Mouse (Mus musculus): ENCODE measurements around the gene Aldh1a2. TPM values are rescaled to one million over a fixed set of nuclear protein-coding genes. Genes with fewer than 3 reads are reported as not detected.

The Aldh1a2 gene
- polyA plus RNA-seq, 1 experiment, result 0.56 TPM

DNA sequence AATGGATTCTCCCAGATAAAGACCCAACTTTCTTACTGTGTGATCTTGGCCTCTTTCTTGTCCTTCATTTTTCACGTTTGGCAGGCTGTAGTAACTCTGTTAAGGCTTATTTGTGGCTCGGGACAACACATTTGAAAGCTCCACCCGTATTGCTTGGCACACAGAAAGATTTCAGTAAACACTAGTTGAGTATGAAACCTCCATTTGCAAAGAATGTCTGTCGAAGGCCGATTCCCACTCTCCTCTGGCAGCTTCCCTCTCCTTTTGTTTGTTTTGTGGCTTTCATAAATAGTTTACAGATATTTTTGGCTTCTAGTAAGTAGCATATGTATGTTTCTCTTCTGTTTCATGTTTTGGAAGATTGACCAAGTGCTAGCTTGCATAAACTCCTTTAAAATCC, 54.1 kb downstream of the Aldh1a2 start:
- no peak overlapping the region for H3K27ac ChIP-seq (ENCODE audit: insufficient read depth, low read length)
- no peaks in the 10 kb centered on the region for H3K36me3 ChIP-seq (ENCODE audit: control insufficient read depth, insufficient read depth, low read length)
- H3K4me1 ChIP-seq (ENCODE audit: control insufficient read depth, insufficient read depth, insufficient read length), result no peaks in the 10 kb centered on the region
- H3K4me3 ChIP-seq (ENCODE audit: extremely low read depth, insufficient read depth, insufficient read length), result no peak overlapping the region
- no peaks in the 10 kb centered on the region for H3K27me3 ChIP-seq (ENCODE audit: control insufficient read depth, insufficient read depth, low read length)
- TF ChIP-seq CTCF (IDR thresholded peaks at IDR 0.05; ENCODE audit: extremely low read depth, insufficient read depth, insufficient read length, insufficient replicate concordance) (no peak), POLR2A (IDR thresholded peaks at IDR 0.05; ENCODE audit: low read depth, low read length) (no peak)
- no peak for DNase-seq (ENCODE audit: low read depth in 1 of 2, low spot score in 2 of 2)
- 80% methylated on average over 5 of the region's 5 CpGs for WGBS

- DNase-seq (ENCODE audit: low read depth in 1 of 2, low spot score in 2 of 2), result no peak
These were observed 54.6 kb downstream of the Aldh1a2 start for GRCm38 (mm10) chr9:71270205-71270604.

DNA sequence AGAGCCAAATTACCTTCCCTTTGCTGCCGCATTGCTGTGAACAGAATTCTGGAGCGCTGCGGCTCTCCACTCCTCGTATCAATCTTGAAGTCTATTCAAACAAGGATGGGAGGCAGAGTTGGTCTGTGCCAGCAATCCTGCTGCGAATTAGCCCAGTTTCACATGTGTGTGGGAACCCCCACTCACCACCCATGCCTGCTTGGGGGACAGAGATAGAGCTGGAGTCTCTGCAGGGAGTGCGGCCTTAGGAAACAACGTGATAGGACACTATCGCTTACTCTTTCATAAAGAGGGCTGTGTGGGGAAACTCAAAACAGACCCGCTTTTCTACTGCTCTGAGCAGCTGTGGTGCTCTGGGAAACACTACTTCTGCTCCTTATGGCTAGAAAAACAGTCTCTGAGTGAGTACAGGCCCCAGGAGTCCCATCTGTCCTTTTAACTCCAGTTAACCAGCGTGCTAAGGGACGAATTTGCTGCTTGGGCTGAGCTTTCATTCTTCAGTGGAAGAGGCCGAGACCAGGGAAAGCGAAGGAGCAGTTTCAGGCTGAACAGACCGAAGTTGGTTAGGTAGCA, 60.6 kb downstream of the Aldh1a2 start:
- no peaks in the 10 kb centered on the region for H3K27me3 ChIP-seq (ENCODE audit: control insufficient read depth, insufficient read depth, low read length)
- no peak for DNase-seq (ENCODE audit: low read depth in 1 of 2, low spot score in 2 of 2)
- H3K4me3 ChIP-seq (ENCODE audit: extremely low read depth, insufficient read depth, insufficient read length), result no peak overlapping the region
- no peak overlapping the region for H3K27ac ChIP-seq (ENCODE audit: insufficient read depth, low read length)
- TF ChIP-seq CTCF (IDR thresholded peaks at IDR 0.05; ENCODE audit: extremely low read depth, insufficient read depth, insufficient read length, insufficient replicate concordance), result no peak
- no peak for TF ChIP-seq POLR2A (IDR thresholded peaks at IDR 0.05; ENCODE audit: low read depth, low read length)
- 89% methylated on average over 14 of the region's 14 CpGs for WGBS
- no peaks in the 10 kb centered on the region for H3K36me3 ChIP-seq (ENCODE audit: control insufficient read depth, insufficient read depth, low read length)
- no peaks in the 10 kb centered on the region for H3K4me1 ChIP-seq (ENCODE audit: control insufficient read depth, insufficient read depth, insufficient read length)

More at GRCm38 (mm10) chr9:71270205-71270604, 54.6 kb downstream of the Aldh1a2 start:
- 79% methylated on average over 3 of the region's 3 CpGs for WGBS
- Histone ChIP-seq H3K4me1 (ENCODE audit: control insufficient read depth, insufficient read depth, insufficient read length) (no peaks in the 10 kb centered on the region), H3K27me3 (ENCODE audit: control insufficient read depth, insufficient read depth, low read length) (no peaks in the 10 kb centered on the region), H3K4me3 (ENCODE audit: extremely low read depth, insufficient read depth, insufficient read length) (no peak overlapping the region), H3K27ac (ENCODE audit: insufficient read depth, low read length) (no peak overlapping the region), H3K36me3 (ENCODE audit: control insufficient read depth, insufficient read depth, low read length) (no peaks in the 10 kb centered on the region)
- TF ChIP-seq CTCF (IDR thresholded peaks at IDR 0.05; ENCODE audit: extremely low read depth, insufficient read depth, insufficient read length, insufficient replicate concordance), result no peak
- no peak for TF ChIP-seq POLR2A (IDR thresholded peaks at IDR 0.05; ENCODE audit: low read depth, low read length)

- no peaks in the 10 kb centered on the region for H3K27me3 ChIP-seq (ENCODE audit: control insufficient read depth, insufficient read depth, low read length)
- no peaks in the 10 kb centered on the region for H3K36me3 ChIP-seq (ENCODE audit: control insufficient read depth, insufficient read depth, low read length)
- H3K4me3 ChIP-seq (ENCODE audit: extremely low read depth, insufficient read depth, insufficient read length), result no peak overlapping the region
- no peak overlapping the region for H3K27ac ChIP-seq (ENCODE audit: insufficient read depth, low read length)
- TF ChIP-seq POLR2A (IDR thresholded peaks at IDR 0.05; ENCODE audit: low read depth, low read length) (no peak), CTCF (IDR thresholded peaks at IDR 0.05; ENCODE audit: extremely low read depth, insufficient read depth, insufficient read length, insufficient replicate concordance) (no peak)
- DNase-seq (ENCODE audit: low read depth in 1 of 2, low spot score in 2 of 2), result no peak
- no peaks in the 10 kb centered on the region for H3K4me1 ChIP-seq (ENCODE audit: control insufficient read depth, insufficient read depth, insufficient read length)
- 79% methylated on average over 4 of the region's 4 CpGs for whole genome bisulfite sequencing
These were observed 63.2 kb downstream of the Aldh1a2 start for GRCm38 (mm10) chr9:71278741-71279140.

- Histone ChIP-seq H3K27ac (ENCODE audit: insufficient read depth, low read length) (no peak overlapping the region), H3K4me1 (ENCODE audit: control insufficient read depth, insufficient read depth, insufficient read length) (no peaks in the 10 kb centered on the region), H3K27me3 (ENCODE audit: control insufficient read depth, insufficient read depth, low read length) (0 out of 2 replicates have a peak, but pooled peaks cover 1% of the 10 kb centered on the region), H3K4me3 (ENCODE audit: extremely low read depth, insufficient read depth, insufficient read length) (no peak overlapping the region), H3K36me3 (ENCODE audit: control insufficient read depth, insufficient read depth, low read length) (no peaks in the 10 kb centered on the region)
- DNase-seq (ENCODE audit: low read depth in 1 of 2, low spot score in 2 of 2), result no peak
- WGBS, result 87% methylated on average over 7 of the region's 7 CpGs
- TF ChIP-seq POLR2A (IDR thresholded peaks at IDR 0.05; ENCODE audit: low read depth, low read length) (no peak), CTCF (IDR thresholded peaks at IDR 0.05; ENCODE audit: extremely low read depth, insufficient read depth, insufficient read length, insufficient replicate concordance) (no peak)
These were observed 67.6 kb downstream of the Aldh1a2 start for GRCm38 (mm10) chr9:71283156-71283555.

- no peak overlapping the region for H3K27ac ChIP-seq (ENCODE audit: insufficient read depth, low read length)
- H3K27me3 ChIP-seq (ENCODE audit: control insufficient read depth, insufficient read depth, low read length), result 0 out of 2 replicates have a peak, but pooled peaks cover 1% of the 10 kb centered on the region
- no peak overlapping the region for H3K4me3 ChIP-seq (ENCODE audit: extremely low read depth, insufficient read depth, insufficient read length)
- TF ChIP-seq CTCF (IDR thresholded peaks at IDR 0.05; ENCODE audit: extremely low read depth, insufficient read depth, insufficient read length, insufficient replicate concordance), result no peak
- TF ChIP-seq POLR2A (IDR thresholded peaks at IDR 0.05; ENCODE audit: low read depth, low read length), result no peak
- WGBS, result 93% methylated on average over 3 of the region's 3 CpGs
- H3K36me3 ChIP-seq (ENCODE audit: control insufficient read depth, insufficient read depth, low read length), result no peaks in the 10 kb centered on the region
- no peaks in the 10 kb centered on the region for H3K4me1 ChIP-seq (ENCODE audit: control insufficient read depth, insufficient read depth, insufficient read length)
- no peak for DNase-seq (ENCODE audit: low read depth in 1 of 2, low spot score in 2 of 2)
These were observed 69.6 kb downstream of the Aldh1a2 start for GRCm38 (mm10) chr9:71285231-71285630.

- no peak overlapping the region for H3K27ac ChIP-seq (ENCODE audit: insufficient read depth, low read length)
- TF ChIP-seq CTCF (IDR thresholded peaks at IDR 0.05; ENCODE audit: extremely low read depth, insufficient read depth, insufficient read length, insufficient replicate concordance) (no peak), POLR2A (IDR thresholded peaks at IDR 0.05; ENCODE audit: low read depth, low read length) (no peak)
- H3K4me3 ChIP-seq (ENCODE audit: extremely low read depth, insufficient read depth, insufficient read length), result no peak overlapping the region
- DNase-seq (ENCODE audit: low read depth in 1 of 2, low spot score in 2 of 2), result no peak
- H3K27me3 ChIP-seq (ENCODE audit: control insufficient read depth, insufficient read depth, low read length), result 0 out of 2 replicates have a peak, but pooled peaks cover 1% of the 10 kb centered on the region
- no peaks in the 10 kb centered on the region for H3K4me1 ChIP-seq (ENCODE audit: control insufficient read depth, insufficient read depth, insufficient read length)
- no peaks in the 10 kb centered on the region for H3K36me3 ChIP-seq (ENCODE audit: control insufficient read depth, insufficient read depth, low read length)
- WGBS, result 93% methylated on average over 9 of the region's 9 CpGs
These were observed 70.8 kb downstream of the Aldh1a2 start for GRCm38 (mm10) chr9:71286420-71286819.
